Mouse (Mus musculus) large intestine, adult 2 months (tissue): ENCODE data around the gene Ptgir. TPM values are rescaled to one million over a fixed set of nuclear protein-coding genes. Genes with fewer than 3 reads are reported as not detected.

Source experiments
- DNase-seq: peaks from one replicate; pipeline ENCODE4 v3.0.0-alpha.2; 2012; ENCODE audit warnings: low read depth, low spot score
- WGBS: fragments of 180-500 bp; shearing (Covaris S2); methylation state at CpG from one replicate; pipeline ENCODE4 v1.1.7; 2018; 5-methylcytosine and 5-hydroxymethylcytosine counted together
- polyA plus RNA-seq: library from polyadenylated mRNA; depleted of rRNA; stranded (reverse); fragments of >200 nt; gene quantifications from 2 replicates; pipeline ENCODE4 v1.2.3, GENCODE M21; 2012

Gene Ptgir
- polyA plus RNA-seq, 1 experiment, result 1.5 TPM

DNA sequence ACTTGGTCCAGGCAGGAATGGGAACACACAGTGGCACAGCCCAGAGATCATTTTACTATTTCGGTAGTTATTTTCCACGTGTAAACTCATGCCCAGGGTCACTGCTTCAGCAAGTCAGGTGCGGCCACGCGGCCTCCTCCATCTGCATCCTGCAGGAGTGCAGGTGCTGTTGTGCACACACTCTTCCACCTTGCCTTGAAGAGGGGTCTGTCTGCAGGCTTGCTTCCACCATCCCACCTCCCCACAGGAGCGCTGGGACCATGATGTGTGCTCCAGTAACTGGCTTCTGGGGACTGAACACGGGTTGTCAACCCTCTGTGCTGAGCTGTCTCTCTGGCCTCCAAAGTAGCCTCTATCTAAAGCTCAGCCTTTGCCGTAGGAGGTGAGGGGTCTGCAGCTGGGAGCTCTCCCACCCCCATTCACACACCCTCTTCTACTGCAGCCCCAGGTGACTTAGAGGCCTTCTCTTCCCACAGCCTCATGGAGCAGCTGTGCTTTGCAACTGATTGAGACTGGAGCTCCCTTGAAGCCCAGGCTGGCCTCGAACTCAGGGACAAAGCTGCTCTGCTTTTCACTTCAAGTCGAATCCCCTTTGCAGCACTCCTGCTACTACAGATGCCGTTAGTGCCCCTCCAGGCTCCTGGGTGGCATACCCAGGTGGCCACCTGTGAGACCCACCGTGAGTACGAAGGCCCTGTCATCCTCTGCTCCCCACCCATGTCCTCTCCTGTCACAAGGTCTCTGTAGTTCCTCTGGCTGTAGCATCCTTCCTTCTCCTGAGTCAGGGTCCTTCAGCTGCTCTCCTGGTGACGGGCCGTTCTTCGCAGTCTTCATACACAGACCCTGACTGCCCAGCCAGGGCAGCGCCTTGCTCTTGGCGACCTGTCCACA, 8.4 kb downstream of the Ptgir start:
- 81% methylated on average over 18 of the region's 18 CpGs for WGBS
- no peak for DNase-seq

DNA sequence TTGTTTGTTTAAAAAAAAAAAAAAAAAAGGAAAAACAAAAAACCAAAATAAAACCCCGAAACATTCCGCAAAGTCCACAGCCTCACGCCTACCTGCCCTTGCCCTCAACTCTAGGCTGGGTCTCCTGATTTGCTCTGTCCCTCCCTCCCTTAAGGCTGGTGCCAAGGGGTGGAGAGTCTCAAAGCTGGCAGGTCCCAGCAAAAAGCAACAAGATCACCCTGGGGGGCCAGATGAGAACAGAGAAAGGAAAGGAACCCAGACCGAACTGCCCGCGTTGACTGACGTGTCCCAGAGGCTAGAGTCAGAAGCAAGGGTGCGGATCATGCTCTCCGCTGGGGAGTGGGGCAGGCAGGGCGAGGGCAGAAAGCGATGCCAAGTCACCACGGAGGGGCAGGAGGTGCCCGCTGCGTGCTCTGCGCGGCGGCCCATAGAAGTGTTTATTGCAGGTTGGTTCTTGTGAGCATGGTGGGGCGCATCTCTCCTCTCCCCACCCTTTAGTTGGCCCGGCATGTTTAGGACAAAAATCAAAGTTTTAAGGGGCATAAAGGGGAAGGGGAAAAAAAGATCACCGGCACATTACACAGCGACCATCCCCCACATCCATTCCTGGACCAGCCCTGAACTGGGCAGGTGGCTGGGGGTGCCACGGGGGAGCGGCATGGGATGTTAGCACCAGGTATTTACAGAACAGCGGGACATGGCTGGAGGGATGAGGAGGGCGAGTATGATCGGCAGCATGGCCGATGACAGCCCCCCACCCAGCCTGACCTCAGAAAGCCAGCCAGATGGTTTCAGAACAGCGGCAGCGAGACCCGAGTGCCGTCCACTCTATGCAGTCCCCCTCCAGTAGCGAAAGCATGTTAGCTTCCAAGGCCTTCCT, 9.4 kb downstream of the Ptgir start:
- 91% methylated on average over 32 of the region's 32 CpGs for WGBS
- no peak for DNase-seq

DNA sequence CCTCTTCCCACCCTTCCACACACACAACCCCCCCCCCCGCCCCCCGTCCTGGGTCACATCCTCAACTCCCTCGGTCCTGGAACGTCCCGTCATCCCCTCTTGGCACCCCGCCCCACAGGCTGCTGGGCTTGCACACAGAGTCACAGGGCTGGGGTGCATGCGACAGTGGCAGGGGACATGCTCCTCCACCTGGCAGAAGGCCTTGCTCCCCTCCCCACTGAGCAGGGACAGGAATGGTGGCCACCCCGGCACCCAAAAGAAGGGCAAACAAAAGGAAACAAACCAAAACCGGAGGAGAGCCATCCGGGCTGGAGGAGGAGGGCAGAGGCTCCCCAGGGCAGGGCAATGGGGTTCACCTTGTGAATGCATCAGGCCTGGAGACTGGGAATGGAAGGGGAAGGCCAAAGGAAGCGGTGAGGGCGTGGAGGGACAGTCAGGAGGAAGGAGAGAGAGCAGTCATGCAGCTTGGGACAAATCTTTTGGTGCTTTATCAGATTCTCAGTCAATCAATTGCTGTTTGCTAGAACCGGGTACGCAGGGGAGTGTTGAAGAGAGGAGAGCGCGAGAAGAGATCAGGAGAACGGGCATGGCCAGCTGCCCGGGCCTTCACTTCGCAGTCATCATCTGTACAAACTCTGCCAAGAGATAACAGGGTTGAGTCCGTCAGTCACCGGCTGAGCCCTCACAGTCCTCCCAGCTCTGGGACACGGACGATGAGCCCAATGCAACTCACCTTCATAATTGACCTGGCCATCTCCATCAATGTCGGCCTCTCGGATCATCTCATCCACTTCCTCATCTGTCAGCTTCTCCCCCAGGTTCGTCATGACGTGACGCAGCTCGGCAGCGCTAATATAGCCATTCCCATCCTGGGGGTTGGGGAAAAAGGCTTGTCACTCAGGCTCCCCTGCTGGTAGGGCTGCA, 10.3 kb downstream of the Ptgir start:
- DNase-seq, result no peak
- WGBS, result 80% methylated on average over 30 of the region's 30 CpGs

DNA sequence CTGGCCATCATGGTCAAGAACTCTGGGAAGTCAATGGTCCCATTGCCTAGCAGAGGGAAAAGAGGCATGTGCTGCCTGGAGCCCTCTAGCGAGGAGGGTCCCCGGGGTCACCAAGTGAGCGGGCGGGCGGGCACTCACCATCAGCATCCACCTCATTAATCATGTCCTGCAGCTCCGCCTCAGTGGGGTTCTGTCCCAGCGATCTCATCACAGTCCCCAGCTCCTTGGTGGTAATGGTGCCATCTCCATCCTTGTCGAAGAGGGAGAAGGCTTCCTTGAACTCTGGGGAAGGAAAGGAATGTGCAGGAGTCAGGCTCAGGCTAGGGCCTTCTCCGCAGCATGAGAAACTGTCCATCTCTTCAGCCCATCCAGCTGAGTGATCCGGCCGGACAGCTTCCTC, 11.2 kb downstream of the Ptgir start:
- no peak for DNase-seq
- 86% methylated on average over 11 of the region's 11 CpGs for WGBS

DNA sequence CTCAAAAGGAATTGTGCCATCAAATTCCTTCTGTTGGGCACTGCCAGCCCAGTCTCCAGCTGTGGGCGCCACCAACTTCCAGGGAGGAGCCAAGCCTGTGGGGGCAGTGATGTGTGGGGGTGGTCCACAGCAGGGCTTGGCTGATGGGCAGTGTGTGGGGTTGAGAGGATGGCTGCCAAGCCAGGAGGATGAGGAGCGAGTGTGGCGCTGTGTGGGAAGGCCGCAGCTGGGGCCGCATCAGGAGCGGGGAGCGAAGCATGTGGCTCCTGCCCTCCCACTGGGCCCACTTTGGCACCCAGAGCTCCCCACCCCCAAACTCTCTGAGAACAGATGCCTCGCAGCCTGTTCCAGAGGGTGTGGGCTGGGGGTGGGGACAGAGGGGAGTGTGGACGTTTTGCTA, 11.7 kb downstream of the Ptgir start:
- WGBS, result 84% methylated on average over 9 of the region's 9 CpGs
- DNase-seq, result no peak

DNA sequence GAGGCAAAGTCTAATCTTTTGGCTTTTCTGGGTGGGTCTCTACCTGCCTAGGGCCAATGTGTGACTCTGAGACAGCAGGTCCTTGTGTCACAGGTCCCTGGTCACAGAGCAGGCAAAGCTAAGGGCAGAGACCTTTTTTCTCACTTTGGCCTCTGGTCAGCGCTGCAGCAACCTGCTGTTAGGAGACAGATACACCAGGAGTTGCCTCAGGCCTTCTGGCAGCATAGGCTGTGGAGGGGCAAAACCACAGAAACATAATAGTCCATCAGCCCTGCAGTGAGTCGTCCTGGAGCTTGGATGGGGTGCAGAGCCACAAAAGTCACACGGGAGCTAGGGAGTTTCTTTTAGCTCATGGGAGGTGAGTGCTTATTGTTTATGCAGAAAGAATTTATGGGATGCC, 12.4 kb downstream of the Ptgir start:
- DNase-seq, result no peak
- WGBS, result 86% methylated on average over 3 of the region's 3 CpGs

DNA sequence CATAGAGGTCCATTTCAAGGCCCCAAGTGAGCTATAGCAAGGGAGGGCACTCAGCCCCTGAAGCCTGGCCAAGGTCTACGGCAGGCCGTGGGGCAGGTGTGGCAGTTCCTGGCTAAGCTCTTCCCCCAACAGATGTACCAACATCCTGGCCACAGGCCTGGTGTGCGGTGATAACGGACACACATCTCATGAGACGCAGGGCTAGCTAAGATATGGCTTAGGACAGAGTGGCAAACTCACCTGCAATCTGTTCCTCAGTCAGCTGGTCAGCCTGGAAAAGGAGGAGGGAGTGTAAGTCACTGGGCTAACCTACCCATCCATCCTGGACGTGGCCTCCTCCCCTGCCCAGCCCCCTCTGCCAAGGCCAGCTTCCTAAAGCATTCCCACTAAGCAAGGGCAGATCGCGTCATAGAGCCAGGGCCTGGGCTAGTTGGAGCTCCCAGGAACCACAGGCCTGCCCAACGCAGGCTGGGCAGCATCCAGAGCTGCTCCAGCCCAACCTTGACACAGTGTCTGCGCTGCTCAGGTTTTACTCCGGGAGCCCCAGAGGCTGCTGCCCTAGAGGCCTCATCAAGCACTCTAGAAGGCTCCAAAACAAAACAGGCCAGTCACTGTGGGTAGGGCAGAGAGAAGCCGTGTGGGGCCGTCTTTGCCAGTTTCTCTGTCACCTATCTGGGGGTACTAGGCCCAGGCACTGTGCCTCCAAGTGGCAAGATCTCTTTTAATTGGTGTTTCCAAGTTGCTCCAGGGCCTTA, 13.3 kb downstream of the Ptgir start:
- DNase-seq, result no peak
- 54% methylated on average over 13 of the region's 13 CpGs for WGBS

DNA sequence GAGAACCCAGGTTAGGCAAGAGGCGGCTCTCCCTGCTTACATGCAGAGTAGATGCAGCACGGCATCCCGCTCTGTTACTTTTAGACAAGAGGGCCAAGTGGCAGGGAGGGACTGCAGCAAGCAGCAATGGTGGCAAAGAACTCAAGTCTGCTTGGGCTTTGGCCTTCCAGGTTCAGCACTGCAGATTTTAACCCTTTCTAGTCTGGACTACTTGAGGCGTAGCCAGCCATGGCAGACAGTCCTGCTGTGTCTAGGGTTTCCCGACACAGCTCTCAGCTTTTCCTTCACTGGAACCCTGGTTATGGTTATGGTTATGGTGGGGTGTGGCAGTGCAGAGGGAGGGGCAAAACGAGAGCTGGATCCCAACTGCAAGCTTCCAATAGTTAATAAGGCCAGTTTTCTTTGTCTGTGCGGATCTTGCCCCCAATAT, 13.9 kb downstream of the Ptgir start:
- 50% methylated on average over 7 of the region's 7 CpGs for WGBS
- DNase-seq, result no peak

DNA sequence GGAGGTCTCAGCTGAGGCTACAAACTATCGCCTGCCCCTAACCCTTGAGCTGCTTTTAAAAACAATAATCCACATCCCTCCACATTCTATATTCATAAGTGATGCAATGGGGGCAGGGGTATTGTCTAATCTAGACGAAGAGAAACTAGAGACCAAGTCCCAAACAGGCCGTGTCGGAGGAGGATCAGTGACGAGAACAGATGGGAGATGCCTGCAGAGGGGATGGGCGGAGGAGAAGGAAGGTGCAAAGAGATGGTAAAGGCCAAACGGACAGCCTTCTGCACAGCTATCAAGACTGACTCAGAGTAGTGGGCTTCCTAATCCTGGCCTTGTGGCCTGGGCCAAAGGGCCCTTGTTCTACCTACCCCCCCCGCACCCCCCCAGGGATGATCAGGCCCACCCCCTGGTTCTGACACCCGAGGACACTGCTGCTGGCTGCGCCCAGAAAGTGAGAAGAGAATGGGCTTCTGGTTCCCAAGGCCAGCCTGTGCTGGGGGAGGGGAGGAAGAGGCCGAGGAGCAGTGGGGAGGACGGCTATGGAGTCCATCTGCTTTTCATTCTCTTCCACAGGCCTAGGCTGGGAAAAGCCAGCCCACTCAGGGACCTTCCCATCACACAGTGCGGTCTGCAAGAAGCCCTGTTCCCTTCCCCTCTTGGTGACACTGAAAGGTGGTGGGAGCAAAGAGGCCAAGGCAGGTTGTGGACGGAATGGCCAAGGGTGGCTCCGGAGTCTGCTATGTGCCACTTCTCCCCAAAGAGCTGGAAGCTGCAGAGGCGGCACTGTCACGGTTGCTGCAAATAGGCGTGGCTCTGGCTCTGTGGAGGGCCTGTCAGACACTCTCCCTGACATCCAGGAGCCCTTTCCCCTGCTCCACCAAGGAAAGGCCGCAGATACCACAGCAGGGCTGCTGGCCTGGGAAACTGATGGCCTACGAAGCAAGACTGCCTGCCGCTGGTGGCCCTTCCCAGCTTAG, 14.8 kb downstream of the Ptgir start:
- WGBS, result 30% methylated on average over 21 of the region's 21 CpGs
- DNase-seq, result no peak

DNA sequence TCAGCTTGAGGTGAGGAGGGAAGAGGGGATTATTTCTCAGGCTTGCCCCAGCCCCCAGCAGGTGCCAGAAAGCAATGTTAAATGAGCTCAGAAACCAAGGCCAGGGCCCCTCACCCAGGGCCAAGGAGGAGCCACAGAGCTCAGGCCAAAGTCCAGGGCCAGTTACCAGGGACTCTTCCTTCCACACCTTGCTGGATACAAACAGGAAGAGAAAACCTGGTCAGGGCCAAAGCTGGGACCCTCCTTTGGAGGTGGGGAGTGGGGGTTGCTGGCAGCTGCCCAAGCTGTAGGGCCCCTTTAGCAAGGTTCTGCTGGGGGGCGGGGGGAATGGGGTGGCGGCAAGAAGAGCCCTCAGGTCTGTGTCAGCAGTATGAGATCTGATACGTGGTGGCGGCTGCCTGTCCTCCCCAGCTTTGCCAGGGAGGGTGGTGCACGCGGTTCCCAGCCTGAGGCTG, 15.6 kb downstream of the Ptgir start:
- WGBS, result 12% methylated on average over 6 of the region's 6 CpGs
- no peak for DNase-seq

DNA sequence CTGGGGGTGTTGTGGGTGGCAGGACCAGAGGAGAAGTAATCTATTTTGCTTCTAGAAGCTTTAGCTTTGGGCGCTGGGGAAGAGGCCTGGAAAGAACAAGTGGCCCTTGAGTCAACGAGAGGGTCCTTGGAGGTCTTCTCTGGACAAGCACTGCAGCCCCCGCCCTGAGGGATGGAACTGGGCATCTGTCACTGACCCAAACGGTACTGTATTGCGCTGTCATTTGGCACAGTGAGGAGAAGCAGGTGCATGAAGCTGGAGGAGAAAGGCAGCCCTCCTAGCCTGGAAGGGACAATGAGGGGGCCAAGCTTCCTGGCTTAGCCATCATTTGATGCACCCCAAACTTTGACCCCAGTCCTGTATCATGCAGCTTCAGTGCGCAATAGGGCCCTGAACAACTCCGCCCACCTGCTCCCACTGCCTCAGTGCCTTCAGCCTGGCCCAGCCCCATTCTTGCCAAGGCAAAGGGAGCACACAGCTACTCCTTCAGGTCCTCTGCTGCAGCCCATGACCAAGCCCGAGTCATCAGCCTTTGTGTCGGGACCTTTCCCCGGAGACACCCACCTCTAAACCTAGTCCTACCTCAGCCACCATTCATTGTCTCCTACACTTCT, 16.2 kb downstream of the Ptgir start:
- DNase-seq, result no peak
- WGBS, result 13% methylated on average over 10 of the region's 10 CpGs

DNA sequence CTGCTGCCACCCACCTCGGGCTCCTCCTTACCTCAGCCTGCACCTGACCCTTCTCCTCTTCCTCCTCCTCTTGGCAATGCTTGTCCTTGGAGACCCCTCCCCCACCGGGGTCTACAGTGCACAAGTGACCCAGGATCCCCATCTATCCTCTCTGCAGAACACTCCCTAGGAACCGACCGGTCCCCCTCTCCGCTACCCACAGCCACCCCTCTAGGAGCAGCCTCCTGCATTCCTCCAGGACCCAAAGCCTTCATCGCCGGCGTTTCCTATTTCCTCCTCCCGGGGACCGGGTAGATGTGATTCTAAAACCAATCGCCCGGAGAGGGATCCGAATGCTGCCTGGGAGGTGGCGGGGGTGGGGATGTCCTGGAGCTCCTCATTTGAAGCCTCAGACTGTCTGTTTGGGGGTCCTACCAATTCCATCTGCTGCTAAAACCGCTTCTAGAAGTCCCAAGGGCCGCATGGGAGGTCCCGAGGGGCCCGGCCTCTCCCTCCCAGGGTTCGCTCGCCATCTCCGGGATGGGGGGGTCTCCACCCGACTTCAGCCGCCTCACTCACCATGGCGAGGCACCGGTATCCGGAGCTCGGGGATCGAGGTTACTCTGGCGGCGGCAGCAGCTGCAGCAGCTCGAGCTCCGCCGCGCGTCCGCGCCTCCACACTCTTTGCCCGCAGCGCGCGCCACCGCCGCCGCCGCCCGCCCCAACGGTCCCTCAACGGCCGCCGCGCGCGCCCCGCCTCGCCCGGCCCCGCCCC, 17.2 kb downstream of the Ptgir start:
- no peak for DNase-seq
- WGBS, result under 1% methylated on average over 57 of the region's 57 CpGs

DNA sequence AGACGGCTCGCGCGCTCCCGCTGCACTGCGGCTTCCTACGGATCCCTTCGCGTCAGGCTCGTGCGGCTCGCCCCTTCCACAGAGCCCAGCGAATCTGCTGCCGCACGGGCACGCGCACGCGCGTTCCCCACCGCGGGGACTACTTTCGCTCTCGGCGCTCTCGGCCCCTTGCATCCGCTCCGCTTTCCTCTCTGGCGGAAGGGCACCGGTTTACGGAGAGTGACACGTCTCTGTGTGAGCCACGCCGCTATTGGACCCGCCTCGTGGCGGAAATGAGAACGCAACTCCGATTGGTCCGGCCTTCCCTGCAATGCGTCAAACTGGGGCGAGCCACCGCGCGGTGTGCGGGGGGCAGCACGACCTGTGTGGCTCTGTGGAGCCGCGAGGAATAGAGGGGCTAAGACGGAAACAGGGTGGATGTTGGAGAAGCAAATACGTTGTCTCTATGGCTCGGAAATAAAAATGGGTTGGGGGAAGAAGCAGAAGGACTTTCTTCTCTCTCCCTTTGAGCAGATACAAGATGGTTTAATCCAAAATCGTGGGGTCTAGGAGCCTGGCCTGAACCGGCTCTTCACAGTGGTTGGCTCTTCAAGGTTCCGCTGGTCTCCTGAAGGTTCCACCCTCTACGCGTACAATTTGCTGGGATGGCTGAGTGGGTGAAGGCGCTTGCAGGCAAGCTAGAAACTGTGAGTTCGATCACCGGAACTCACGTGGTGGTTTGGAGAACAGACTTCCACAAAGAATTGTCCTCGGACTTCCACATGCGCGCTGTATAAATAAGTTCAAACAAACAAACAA, 17.9 kb downstream of the Ptgir start, which contains the start of gene Calm3:
Gene Calm3, minus strand, starts transcription at position 78 of the 798 bp plus-strand sequence.
- WGBS, result 1% methylated on average over 64 of the region's 64 CpGs
- DNase-seq, result peak; percentile 92

DNA sequence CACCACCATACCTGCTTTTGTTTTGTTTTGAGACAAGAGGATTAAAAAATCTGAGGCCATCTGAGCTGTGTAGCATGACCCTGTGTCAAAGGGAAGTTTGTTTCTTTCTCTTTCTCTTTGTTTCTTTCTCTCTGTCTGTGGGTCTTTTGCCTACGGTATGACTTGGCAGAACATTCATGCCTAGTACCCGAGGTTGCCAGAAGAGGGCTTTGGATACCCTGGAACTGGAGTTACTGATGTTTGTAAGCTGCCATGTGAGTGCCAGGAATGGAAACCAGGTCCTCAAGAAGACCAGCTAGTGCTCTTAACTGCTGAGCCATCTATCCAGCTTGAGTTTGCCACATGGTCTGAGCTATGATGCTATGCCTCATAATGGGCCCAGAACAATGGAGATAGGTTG, 22.1 kb downstream of the Ptgir start:
- DNase-seq, result no peak
- WGBS, result 30% methylated on average over 2 of the region's 2 CpGs

DNA sequence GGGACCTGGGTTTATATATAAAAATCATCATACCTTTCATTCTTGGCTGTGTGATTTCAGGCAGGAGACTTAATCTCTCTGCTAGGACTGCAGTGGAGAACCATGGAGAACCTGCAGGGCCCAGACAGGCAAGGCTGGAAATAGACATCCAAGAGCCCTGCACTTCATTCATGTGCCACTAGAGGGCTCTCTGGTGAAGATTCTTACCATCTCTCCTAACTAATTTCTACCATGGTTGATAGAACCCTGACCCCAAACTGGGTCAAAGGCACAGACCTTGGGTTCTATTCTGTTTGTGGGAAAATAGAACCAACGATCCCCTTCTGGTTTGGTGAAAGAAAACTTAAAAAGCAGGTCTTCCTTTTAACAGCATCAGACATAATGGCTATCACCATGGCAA, 24.6 kb downstream of the Ptgir start:
- WGBS, result 9% methylated on average over 1 of the region's 1 CpGs
- no peak for DNase-seq
